Mouse (Mus musculus) large intestine, adult 2 months (tissue): ENCODE measurements around the gene Ep400. TPM values are rescaled to one million over a fixed set of nuclear protein-coding genes. Genes with fewer than 3 reads are reported as not detected.

Experiments used
- DNase-seq: peaks from one replicate; pipeline ENCODE4 v3.0.0-alpha.2; 2012; ENCODE audit warnings: low read depth, low spot score
- WGBS: fragments of 180-500 bp; shearing (Covaris S2); methylation state at CpG from one replicate; pipeline ENCODE4 v1.1.7; 2018; 5-methylcytosine and 5-hydroxymethylcytosine counted together
- polyA plus RNA-seq: library from polyadenylated mRNA; depleted of rRNA; stranded (reverse); fragments of >200 nt; gene quantifications from 2 replicates; pipeline ENCODE4 v1.2.3, GENCODE M21; 2012

Ep400 gene
- polyA plus RNA-seq, 1 experiment, result 33.9 TPM

DNA sequence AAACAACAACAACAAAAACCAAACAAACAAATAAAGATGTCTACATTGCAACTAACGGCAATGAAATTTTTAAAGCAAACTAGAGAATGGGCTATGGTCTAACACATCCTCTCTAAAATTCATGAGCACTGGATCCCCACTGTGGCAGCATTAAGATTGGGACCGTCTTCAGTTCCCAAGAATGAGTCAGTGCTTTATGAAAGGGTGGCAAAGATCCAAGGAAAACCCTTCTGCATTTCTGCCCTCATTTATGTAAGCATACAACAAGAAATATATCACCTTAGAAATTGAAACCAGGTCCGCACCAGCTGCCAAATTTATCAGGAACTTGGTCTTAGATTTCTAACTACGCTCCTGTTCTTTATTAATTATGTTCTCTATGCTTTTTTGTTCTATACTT lies 61.3 kb downstream of the Ep400 start:
- no peak for DNase-seq
- WGBS, result 80% methylated on average over 4 of the region's 4 CpGs

DNA sequence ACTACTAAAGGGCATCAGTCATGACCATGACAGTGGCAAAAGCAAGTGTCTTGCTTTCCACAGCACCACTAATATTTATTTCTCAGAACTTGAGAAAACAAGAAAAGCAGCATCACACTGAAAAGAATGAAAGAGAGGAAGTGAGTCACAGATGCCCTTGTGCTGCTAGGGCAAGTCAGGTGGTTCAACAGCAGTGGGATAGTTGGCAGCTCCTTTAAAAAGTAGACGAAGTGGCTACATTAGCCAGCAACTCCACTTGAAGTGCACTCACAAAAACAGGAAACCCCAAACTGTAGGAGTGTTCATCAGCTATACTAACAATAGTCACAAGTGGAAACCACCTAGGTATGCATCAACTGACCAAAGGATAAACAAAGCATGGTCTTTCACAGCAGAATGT lies 66.5 kb downstream of the Ep400 start:
- 75% methylated on average over 1 of the region's 1 CpGs for WGBS
- DNase-seq, result no peak

DNA sequence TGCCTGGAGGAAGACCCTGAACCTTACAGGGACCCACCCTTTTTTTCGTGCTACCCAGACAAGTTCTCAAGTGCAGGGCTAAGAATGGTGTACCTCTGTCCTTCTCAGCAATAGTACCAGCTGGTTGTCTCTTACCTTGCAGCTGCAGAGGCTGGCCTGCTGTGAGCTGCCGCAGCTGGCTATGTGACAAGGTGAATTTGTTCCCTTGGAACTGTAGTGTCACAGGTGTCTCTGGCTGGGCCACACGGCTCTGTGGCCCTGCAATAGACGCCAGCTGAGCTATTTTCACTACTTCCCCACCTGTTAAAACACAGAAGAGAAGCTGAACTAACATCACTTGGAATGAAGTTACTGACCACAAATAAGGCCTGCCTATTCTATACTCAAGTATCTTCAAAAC lies 71.9 kb downstream of the Ep400 start:
- WGBS, result 86% methylated on average over 4 of the region's 4 CpGs
- no peak for DNase-seq

- 82% methylated on average over 8 of the region's 8 CpGs for WGBS
- no peak for DNase-seq
Measured at GRCm38 (mm10) chr5:110682041-110682440, 88.5 kb downstream of the Ep400 start.

GRCm38 (mm10) chr5:110665486-110666121 lies 104.9 kb downstream of the Ep400 start:
- WGBS, result 80% methylated on average over 6 of the region's 6 CpGs
- no peak for DNase-seq

DNA sequence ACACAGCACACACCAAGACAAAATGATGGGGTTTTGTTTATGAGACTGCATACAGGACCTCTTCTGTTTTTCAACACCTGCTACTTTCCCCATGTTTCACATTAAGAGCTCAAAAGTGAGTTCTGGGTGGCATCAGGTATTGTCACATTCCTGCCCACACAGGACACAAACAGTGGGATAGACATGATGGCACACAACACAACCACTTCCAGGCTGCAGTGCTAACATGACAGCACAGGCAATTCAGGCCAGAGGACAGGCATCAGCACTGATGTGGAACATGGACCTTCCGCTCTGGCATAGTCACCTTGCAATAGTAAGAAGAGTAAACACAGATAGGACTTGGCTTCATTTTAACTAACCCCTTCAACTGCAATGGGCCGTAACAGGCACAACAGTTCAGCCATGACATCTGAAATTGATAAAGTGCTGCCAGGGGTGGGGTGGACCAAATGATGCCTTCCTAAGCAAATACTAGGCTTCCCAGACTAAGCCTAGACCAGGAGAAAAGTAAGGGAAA lies 105.7 kb downstream of the Ep400 start:
- WGBS, result 88% methylated on average over 2 of the region's 2 CpGs
- DNase-seq, result no peak

DNA sequence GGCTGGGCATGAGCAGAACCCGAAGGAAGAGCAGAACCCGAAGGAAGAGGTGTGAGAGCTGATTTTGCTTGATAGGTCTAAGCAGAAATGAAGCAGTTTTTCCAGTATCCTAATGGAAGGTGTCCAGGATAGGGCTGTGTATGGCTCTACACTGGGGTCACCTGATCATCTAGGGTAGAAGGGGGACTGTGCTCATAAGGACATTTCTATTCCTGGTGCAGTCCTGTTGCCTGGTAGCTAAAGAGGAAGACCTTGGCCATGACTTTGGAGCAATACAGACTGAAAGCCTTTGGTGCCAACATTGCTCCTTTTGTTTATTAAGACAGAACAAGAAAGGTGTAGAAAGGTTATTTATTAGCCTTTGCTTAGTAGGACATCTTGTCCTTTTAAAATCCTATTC lies 106.5 kb downstream of the Ep400 start:
- 93% methylated on average over 2 of the region's 2 CpGs for WGBS

GRCm38 (mm10) chr5:110659682-110660081 lies 110.8 kb downstream of the Ep400 start:
- no peak for DNase-seq

More for the DNA sequence above, 106.5 kb downstream of the Ep400 start:
- DNase-seq, result no peak

DNA sequence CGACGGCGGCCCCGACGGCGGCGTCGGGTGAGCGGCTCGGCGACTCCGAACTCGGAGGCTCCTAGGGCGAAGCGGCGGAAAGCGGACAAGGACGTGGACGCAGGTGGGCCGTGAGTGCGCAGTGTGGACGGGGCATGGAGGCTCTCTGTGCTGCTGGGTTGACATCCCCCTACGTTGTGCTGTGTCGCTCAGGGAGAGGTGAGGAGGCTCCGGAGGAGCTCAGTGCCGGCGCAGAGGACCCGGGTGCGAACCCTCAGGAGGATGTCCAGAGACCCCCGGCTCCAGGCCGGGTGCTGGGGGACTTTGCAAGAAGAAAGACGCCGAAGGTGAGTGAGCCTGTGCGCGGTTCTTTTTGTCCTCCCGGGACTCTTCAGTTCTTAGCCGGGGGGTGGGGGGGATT lies 116.8 kb downstream of the Ep400 start:
- WGBS, result under 1% methylated on average over 37 of the region's 37 CpGs
- DNase-seq, result no peak

DNA sequence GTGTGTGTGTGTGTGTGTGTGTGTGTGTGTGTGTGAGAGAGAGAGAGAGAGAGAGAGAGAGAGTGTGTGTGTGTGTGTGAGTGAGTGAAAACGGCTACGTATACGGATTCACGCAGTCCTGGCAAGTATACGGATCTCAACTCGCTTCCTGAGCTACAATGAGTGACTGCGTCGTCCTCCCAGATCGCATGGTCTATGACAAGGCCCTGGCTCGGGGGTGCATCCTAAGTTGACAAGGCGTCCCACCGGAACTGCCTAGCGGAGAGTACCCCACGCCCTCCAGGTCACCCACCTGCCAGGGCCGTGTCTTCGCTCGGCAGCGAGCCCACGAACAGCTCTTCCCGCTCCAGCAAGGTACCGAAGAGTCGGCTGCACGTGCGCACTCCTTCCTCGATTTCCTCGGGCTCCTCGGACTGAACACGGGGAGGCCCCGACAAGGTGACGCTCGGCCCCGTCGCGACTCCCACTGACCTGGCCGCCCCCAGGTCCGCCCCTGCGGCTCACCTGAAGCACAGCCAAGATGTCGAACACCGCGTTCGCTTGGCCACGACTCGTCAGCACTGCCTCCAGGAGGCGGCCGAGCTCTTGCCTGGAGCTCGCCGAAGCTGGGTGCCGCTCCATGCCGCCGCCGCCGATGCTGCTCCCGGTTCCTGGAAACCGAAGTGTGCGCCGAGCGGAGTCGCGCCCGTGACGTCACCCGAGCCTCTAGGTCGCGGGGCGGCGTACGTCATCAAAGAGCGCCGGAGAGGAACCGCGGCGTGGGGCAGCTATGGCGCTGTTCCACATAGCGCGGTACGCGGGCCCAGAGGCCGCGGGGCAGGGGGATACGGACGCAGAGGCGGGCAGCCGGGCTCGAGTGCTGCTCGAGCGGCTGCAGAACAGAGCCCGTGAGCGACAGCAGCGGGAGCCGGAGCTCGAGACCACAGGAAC lies 117.5 kb downstream of the Ep400 start, which contains the start of the genes Noc4l and Ddx51:
Gene Noc4l, minus strand, starts transcription at position 699 of the 930 bp plus-strand sequence.
Gene Ddx51, plus strand, starts transcription at position 733 of the 930 bp plus-strand sequence.
- WGBS, result under 1% methylated on average over 91 of the region's 91 CpGs
- peak; percentile 70 for DNase-seq

- no peak for DNase-seq
Measured at GRCm38 (mm10) chr5:110646377-110646776, 124.1 kb downstream of the Ep400 start.

DNA sequence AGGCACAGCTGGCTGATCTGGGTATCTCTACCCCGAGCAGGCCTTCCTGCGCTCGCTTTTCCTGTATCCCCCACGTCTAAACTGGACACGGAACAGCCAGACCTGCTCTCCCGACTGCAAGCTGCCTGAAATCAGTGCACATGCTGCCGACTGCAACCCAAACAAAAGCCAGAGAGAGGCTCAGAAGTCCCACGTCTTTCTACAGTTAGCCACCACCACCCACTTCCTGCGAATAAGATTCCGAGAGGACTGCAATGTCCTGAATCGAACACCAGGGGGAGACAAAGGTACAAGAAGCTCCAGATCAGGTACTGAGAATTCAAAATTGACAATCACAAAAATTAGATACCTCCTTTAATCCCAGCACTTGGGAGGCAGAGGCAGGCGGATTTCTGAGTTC lies 131.1 kb downstream of the Ep400 start:
- 24% methylated on average over 12 of the region's 12 CpGs for WGBS
- DNase-seq, result peak; percentile 38

DNA sequence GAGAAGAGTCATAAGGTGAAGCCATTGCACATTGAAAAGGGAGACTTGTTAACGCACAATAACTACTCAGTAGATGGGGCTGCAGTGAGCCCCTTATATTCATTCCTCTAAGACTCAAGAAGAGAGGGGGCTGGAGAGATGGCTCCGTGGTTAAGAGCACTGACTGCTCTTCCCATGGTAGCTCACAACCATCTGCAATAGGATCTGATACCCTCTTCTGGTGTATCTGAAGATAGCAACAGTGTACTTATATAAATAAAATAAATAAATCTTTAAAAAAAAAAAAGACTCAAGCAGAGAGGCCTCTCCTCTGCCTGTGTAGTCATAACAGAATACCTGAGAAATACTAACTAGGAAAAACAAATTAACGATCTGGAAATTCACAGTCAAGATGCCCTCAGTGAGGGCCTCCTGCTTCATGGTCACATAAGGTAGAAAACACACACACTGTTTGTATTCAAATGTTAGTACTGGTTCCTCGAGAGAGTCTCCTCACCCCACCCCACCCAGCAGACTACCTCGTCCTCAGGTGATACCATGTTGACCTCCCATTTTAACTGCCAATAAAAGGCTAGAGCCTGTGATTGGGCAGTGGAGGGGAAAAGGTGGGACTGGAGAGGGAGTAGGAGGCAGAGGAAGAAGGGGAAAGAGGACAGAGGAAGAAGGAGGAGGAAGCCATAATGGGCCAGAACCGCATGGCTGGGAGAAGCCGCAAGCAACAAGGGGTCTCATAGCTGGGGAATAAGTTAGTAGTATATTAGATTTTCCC lies 132.0 kb downstream of the Ep400 start:
- WGBS, result 68% methylated on average over 7 of the region's 7 CpGs
- DNase-seq, result no peak

DNA sequence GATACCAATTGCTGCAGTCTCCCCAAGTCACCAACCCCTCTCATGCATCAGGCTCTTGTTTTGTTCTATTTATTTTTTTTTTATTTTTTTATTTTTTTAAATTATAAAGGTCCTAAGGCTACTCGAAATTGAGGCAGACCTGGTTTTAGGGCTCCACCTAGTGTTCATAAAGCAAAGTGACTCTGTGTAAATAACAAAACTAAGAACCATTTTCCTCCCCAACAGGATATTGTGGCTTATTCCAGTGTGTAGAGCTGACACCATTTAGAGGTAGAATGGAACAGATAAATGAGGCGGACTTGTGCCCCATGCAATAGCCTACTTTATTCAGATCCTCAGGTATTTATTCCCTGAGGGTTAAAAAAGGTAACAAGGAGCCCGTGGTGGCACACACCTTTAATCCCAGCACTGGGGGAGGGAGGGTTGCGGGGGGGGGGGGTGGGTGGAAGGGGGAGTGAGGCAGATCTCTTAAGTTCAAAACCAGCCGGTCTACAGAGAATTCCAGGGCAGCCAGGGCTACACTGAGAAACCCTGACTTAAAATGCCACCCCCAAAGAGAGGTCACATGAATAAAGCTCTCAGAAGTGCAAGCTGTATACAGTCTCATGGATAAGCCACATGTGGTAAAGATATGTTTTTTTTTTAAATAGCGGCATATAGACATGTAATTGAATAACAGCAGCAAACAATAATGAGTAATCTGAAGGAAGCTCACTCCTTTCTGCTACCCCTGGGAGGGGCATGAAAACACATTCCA lies 134.4 kb downstream of the Ep400 start:
- DNase-seq, result peak; percentile 13
- 35% methylated on average over 6 of the region's 6 CpGs for WGBS

GRCm38 (mm10) chr5:110629525-110630120 lies 140.9 kb downstream of the Ep400 start:
- no peak for DNase-seq
- 69% methylated on average over 2 of the region's 2 CpGs for WGBS

DNA sequence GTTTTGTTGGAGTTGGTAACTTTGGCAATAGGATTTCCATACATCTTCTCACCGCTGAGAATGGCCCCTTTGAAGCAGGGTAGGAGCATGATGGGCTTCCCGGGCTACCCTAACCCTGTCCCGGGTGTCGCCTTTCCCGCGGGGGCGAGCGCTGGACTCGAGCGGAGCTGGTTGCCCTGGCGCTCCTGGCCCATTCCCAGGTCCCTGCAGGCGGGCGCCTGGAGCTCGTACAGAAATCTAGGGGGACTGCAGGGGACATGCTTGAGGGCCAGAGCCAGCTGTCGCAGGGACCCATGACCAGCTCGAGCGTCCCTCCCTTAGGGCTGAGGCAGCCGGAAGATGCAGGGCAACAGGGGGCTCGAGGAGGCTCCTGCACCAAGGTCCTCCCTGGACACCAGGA lies 142.4 kb downstream of the Ep400 start:
- 24% methylated on average over 19 of the region's 19 CpGs for WGBS
- DNase-seq, result no peak

DNA sequence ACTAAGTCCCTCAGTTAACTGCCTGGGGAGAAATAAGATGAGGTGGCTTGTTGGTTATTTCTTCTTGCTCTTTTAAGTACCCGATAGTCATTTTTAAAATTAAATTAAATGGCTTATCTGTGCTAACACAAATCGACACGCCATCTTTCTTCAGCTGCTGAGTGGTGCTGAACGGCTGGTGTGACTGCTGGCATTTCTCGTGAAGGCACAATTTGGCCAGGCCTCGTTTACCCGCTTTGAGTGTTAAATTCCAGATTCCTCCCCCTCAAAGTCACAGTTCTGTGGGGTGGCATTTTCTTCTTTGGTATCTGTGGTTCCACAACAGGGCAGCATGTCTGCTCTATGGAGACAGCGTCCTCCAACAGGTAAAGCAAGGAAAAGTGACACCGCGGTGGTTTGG lies 143.2 kb downstream of the Ep400 start:
- 79% methylated on average over 10 of the region's 10 CpGs for WGBS
- DNase-seq, result no peak

DNA sequence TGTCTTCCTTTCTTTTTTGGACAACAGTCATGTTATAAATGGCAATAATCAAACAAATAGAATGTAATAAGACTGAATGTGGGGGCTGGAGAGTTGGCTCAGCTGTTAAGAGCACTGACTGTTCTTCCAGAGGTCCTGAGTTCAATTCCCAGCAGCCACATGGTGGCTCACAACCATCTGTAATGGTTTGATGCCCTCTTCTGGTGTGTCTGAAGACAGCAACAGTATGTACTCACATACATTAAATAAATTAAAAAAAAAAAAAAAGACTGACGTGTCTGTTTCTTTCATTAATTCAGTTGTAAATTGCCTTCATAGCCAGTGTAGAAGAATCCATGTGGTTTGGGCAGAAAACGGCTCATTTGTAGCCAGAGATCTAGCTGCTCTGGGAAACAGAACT lies 146.2 kb downstream of the Ep400 start:
- DNase-seq, result no peak
- 66% methylated on average over 2 of the region's 2 CpGs for WGBS

DNA sequence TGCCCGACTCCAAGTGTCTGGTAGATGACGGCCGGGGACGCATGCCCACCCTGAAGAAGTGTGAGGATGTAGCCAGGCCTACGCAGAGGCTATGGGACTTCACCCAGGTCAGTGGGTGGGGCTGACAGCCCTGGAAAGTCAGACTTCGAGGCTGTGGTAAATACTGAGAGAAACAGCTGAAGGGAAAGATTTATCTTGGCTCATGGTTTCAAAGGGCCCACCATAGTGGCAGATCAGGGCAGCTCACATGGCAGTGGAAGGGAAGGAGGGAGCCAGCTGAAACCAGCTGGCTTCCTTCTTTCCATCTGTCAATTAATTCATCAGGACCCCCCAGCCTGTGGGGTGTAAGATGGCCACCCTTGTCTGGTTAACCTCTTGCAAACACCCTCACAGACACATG lies 151.3 kb downstream of the Ep400 start:
- 80% methylated on average over 6 of the region's 6 CpGs for WGBS
- no peak for DNase-seq
